Mouse (Mus musculus) midbrain, embryonic 14.5 days (tissue): ENCODE measurements around the gene Tmppe. TPM values are rescaled to one million over a fixed set of nuclear protein-coding genes. Genes with fewer than 3 reads are reported as not detected.

Experiments
- polyA plus RNA-seq: library from polyadenylated mRNA; unstranded; fragments of >200 nt; fragmentation: Nextera tagmentation; extraction: Ambion mirVana; gene quantifications from 2 replicates; pipeline ENCODE4 v1.2.1, GENCODE M21; 2014

Gene Tmppe
- polyA plus RNA-seq, 1 experiment from 2014 or later, result 4.1 TPM

Other genes starting within 250 kb of the Tmppe start
- gene Bcl2a1c, start 71.0 kb upstream of the Tmppe start, polyA plus RNA-seq, result not detected in 2 replicates
- 10.7 and 23.8 TPM in 2 replicates for gene Crtap, start 10.4 kb upstream of the Tmppe start, polyA plus RNA-seq
- 22.9 and 27.9 TPM in 2 replicates for gene Glb1, start within 50 bp of the Tmppe start, polyA plus RNA-seq
- not detected in 2 replicates for gene Ccr4, start 103.8 kb downstream of the Tmppe start, polyA plus RNA-seq
- gene C130032M10Rik, start 114.6 kb downstream of the Tmppe start, polyA plus RNA-seq, result not detected in 2 replicates
- 0.15 and 0.16 TPM in 2 replicates for gene Trim71, start 163.3 kb downstream of the Tmppe start, polyA plus RNA-seq
- 44.0 and 56.7 TPM in 2 replicates for gene Cnot10, start 239.1 kb downstream of the Tmppe start, polyA plus RNA-seq